Mouse (Mus musculus) induced T-regulatory cell, adult 2 months (primary cell): ENCODE measurements around the gene Scaf4.
A peak's percentile ranks its signal among the peaks of the same experiment; 100 is the strongest.
"Not testable (repeated sequence)": the region's sequence is repeated elsewhere in the genome, so short reads cannot be mapped to it uniquely, and the experiment has no call there.

Source experiments
- DNase-seq: peaks from one replicate; pipeline ENCODE4 v3.0.0-alpha.2; 2012; ENCODE audit warnings: low read depth

The Scaf4 gene

GRCm38 (mm10) chr16:90290962-90291361 is 6.7 kb upstream of the Scaf4 start:
- no peak for DNase-seq

- no peak for DNase-seq
Measured at GRCm38 (mm10) chr16:90284916-90285315, 613 bp upstream of the Scaf4 start.

- peak; percentile 65 for DNase-seq
Measured at GRCm38 (mm10) chr16:90283266-90283904, 918 bp downstream of the Scaf4 start.

GRCm38 (mm10) chr16:90282620-90283265 is 1.6 kb downstream of the Scaf4 start:
- DNase-seq = peak; percentile 57

- DNase-seq = no peak
Measured at GRCm38 (mm10) chr16:90281406-90281805, 2.9 kb downstream of the Scaf4 start.

- no peak for DNase-seq
Measured at GRCm38 (mm10) chr16:90280989-90281388, 3.3 kb downstream of the Scaf4 start.

- DNase-seq = no peak
Measured at GRCm38 (mm10) chr16:90280515-90280914, 3.8 kb downstream of the Scaf4 start.

- no peak for DNase-seq
Measured at GRCm38 (mm10) chr16:90279058-90279457, 5.2 kb downstream of the Scaf4 start.

- DNase-seq = no peak
Measured at GRCm38 (mm10) chr16:90275521-90275920, 8.8 kb downstream of the Scaf4 start.

- DNase-seq = no peak
Measured at GRCm38 (mm10) chr16:90266581-90266980, 17.7 kb downstream of the Scaf4 start.

GRCm38 (mm10) chr16:90265106-90265505 is 19.2 kb downstream of the Scaf4 start:
- DNase-seq = no peak

- no peak for DNase-seq
Measured at GRCm38 (mm10) chr16:90264021-90264420, 20.3 kb downstream of the Scaf4 start.

GRCm38 (mm10) chr16:90261791-90262190 is 22.5 kb downstream of the Scaf4 start:
- no peak for DNase-seq

GRCm38 (mm10) chr16:90260097-90260496 is 24.2 kb downstream of the Scaf4 start:
- no peak for DNase-seq

GRCm38 (mm10) chr16:90259623-90260022 is 24.7 kb downstream of the Scaf4 start:
- no peak for DNase-seq

GRCm38 (mm10) chr16:90258950-90259349 is 25.4 kb downstream of the Scaf4 start:
- DNase-seq = no peak

GRCm38 (mm10) chr16:90252521-90252920 is 31.8 kb downstream of the Scaf4 start:
- DNase-seq = no peak

- DNase-seq = not testable (repeated sequence)
Measured at GRCm38 (mm10) chr16:90251256-90251655, 33.0 kb downstream of the Scaf4 start.

- DNase-seq = no peak
Measured at GRCm38 (mm10) chr16:90250099-90250498, 34.2 kb downstream of the Scaf4 start.

GRCm38 (mm10) chr16:90242426-90243304 is 41.6 kb downstream of the Scaf4 start:
- DNase-seq = no peak

- no peak for DNase-seq
Measured at GRCm38 (mm10) chr16:90241875-90242274, 42.4 kb downstream of the Scaf4 start.

GRCm38 (mm10) chr16:90239128-90239746 is 45.1 kb downstream of the Scaf4 start:
- DNase-seq = no peak
